Mouse (Mus musculus) natural killer cell, adult 2 months (primary cell): ENCODE data around the gene Plpp4.

Source experiments
- DNase-seq, 2 experiments: peaks; one replicate each; pipeline ENCODE4 v3.0.0; 2022; ENCODE audit warnings: low spot score in 2 of 2

Plpp4 gene

GRCm38 (mm10) chr7:129256621-129257373 lies at the start of gene Plpp4:
Gene Plpp4 (plus strand): TSS chr7:129257031.
- no peak for DNase-seq

- no peak for DNase-seq
These were observed 40.8 kb upstream of the Plpp4 start for GRCm38 (mm10) chr7:129215926-129216543.

DNA sequence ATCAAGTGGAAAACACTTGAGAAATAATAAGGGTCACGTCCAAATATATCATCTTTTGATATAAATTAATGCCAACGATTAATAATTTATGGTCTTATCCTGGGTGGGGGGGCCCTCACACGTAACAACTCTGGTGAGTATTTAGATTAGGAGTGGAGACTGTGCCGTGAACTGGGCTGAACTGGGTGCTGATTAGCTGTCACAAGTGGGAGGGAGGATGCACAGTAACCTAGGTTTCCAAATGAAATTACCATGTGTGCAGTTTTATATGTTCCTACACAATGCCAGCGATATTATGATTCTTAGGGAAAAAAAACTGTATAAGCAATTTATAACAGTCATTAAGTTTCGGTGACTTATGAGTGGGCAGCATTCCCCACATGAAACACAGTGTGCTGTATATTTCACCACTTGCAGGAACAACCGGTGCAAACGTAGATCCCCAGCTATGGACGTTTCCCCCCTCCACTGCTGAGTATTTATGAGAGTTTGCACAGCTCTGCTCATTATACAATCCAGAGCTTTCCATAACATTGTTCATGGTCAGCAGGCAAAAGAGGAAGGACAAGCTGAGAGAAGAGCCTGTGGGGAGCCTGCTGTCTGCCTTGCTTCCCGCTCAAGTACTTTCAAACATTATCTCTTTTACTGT lies 40.2 kb upstream of the Plpp4 start:
- no peak for DNase-seq

DNA sequence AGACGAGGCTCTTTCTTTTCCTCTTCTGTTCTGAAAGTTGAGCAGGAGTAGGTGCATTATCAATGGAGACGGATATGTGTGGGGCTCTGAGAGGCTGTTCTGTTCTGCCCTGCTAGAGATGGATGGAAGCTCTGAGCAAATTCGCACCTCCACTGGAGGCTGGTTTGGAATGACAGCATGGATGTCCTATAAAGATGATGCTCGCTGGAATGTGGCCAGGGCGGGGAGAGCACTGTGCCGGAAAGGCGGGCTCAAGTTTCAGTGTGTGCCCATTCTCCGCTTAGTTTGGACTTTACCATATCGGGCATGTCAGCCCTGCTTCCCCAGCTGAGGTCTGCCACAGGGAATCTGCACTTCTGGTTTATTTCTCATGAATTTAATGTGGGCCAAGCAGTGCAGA lies 35.9 kb upstream of the Plpp4 start:
- DNase-seq = no peak

GRCm38 (mm10) chr7:129221649-129222048 lies 35.2 kb upstream of the Plpp4 start:
- no peak for DNase-seq

GRCm38 (mm10) chr7:129235410-129235809 lies 21.4 kb upstream of the Plpp4 start:
- DNase-seq = no peak

DNA sequence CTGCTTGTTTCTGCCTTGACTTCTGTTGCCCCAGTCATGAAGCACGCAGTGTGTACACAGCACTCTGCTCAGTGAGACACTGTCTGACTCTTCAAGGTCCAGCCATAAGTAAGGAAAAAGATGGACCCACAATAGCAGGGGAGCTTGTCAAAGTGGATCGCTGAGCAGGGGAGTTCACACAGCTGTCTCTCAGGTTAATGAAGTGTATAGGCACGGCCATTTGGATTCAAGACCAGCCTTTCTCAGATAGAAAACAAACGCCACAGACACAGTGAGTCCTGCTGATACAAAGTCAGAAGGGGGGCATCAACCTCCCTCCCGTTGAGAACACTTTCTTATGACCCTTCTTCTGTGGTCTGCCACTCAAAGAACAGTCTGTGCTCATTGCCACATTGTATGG lies 20.8 kb upstream of the Plpp4 start:
- DNase-seq = no peak

DNA sequence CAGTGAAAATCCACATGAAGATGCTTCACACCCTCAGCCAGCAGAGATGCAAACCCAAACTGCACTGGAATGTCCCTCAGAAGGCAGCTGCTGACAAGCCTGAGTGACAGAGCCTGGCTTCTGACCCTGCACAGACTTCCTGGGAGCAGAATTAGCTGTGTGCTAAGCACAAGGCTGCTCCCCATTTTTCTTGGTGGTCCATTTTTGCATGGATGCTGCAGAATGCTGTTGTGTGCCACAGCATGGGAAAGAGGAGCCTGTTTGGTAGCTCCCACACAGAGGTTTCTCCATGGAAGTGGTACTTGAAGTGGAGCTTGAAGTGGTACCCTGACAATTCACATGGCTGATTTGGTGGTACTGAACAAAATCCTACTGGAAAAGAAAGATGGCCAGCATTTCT lies 5.8 kb upstream of the Plpp4 start:
- no peak for DNase-seq

GRCm38 (mm10) chr7:129253406-129253805 lies 3.4 kb upstream of the Plpp4 start:
- DNase-seq = no peak

DNA sequence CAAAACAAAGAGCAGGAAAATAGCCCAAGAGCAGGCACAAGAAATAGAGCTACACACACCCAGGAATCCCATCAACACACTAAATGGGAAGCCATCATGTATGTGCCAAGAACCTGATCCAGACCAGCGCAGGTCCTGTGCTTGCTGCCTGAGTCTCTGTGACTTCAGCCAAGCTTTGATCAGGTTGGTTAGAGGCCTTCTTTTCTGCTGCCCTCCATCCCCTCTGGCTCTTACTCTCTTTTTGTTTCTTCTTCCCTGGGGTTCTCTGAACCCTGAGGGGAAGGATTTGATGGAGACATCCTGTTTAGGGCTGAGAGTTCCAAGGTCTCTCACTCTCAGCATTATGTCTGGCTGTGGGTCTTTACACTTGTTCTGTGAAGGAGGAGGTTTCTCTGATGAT lies 2.7 kb upstream of the Plpp4 start:
- no peak for DNase-seq

- no peak for DNase-seq
These were observed 1.4 kb upstream of the Plpp4 start for GRCm38 (mm10) chr7:129255406-129255805.

DNA sequence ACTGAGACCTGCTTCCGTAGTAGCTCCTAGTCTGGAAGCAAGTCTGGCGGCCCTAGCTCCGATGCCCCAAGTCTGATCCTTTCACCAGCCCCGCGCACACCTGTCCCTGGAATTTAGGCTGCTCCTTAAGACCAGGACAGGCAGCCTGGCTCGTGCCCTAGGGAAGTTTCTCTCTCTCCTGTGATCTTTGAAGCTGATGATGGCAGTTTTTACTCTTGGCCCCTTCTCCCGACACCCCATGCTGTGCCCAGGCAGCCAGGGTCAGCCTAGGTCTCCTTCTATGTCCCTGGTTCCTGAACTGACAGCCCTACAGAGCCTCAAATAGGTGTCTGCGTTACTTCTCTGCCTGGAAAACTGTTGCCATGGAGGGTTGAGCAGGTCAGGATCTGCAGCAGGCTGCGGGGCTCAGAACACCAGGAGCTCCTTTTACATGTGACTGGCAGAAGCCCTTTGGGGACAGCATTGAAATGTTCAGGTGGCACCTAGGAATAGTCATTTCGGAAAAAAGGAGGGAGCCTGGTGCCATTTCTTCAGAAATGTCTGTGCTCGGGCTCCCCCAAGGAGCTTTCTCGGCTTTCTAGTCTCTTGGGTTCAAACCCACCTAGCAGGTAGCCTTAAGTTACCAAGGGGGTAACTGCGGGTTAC lies 665 bp downstream of the Plpp4 start:
- DNase-seq = no peak

DNA sequence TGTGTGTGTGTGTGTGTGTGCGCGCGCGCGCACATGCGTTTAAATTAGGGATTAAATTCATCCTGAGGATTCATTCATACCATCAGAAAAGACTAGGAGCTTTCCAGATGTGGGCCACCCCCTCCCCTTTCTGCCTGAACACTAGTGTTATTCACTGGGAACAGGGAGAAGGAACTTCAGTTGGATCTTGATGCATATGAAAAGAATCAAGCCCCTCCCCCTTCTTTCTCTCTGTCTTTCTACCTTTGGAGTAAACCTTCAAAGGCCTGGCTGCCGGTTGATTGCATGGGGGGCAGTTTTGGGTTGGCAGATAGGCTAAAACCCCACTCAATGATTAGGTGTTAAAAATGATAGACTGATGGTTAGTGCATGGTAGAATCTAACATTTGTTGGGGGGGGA lies 1.5 kb downstream of the Plpp4 start:
- DNase-seq = no peak

- no peak for DNase-seq
These were observed 2.4 kb downstream of the Plpp4 start for GRCm38 (mm10) chr7:129259195-129259594.

DNA sequence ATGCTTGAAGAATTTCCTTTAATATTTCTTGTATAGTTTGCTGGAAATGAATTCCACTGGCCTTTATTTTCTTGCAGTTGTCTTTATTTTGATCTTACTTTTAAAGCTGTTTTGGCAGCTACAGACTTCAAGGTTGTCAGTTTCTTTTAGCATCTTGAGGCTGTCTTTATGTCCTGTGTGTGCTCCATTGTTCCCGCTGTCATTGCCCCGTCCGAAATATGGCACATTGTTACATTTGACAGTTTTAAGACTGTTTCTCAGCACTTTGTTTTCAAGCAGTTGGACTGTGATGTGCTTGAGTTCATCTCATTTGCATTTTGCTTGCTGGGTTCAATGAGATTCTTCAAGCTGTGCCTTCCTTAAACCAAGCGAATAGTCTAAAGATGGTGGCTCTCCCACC lies 17.0 kb downstream of the Plpp4 start:
- no peak for DNase-seq

GRCm38 (mm10) chr7:129274726-129275125 lies 17.9 kb downstream of the Plpp4 start:
- no peak for DNase-seq

GRCm38 (mm10) chr7:129277751-129278150 lies 20.9 kb downstream of the Plpp4 start:
- no peak for DNase-seq

- no peak for DNase-seq
These were observed 22.0 kb downstream of the Plpp4 start for GRCm38 (mm10) chr7:129278801-129279200.

DNA sequence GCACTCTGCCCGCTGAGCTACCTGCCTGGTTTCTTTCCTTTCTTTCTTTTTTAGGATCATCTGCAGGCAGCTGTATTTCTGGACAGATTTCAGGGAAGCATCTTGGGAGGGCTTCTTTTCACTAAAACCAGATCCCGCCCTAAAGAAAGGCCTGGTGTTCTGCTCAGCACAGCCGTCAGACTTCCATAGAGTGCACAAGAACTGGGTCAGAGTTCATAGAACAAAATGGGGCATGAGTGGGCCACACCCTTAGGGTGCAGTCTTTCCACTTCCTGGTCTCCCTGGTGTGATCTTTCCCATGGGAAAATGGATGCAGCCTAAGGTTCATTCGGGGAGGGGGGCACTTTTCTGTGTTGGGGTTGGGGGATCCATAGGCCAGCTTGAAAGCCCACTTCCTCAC lies 22.4 kb downstream of the Plpp4 start:
- DNase-seq = no peak

GRCm38 (mm10) chr7:129281966-129282365 lies 25.1 kb downstream of the Plpp4 start:
- DNase-seq = no peak

DNA sequence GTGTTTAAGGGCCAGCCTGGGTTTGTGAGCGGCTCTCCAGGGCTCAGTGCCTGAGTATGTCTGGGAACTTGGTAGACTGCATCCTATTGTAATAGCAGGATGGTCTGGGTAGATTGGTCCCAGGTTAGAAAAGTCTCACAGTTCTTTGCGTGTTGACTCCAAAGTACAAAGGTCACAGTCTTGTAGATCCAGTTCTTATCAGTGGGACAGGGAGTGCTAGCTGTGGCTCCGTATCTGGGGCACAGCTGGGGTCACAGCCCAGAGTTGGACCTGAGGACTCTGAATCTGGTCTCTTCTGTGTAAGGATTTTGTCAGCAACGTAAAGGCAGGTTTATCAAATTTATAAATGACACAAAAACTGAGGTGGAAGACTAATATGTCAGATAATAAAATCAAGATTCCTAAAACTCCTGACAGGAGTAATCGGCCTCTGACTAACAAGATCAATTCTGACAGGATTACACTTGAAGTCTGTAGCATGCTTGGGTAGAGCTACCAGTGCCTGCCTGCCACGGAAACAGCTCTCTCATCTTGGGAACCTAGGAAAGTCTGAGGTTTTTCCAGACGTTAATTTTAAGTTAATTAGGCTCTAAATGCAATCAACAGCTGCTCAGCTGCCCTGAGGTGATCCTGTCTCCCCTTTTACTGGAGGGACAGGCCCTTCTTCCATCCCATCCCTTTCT lies 28.5 kb downstream of the Plpp4 start:
- DNase-seq = no peak

- DNase-seq = no peak
These were observed 36.4 kb downstream of the Plpp4 start for GRCm38 (mm10) chr7:129293211-129293610.
